Mouse (Mus musculus) inflammation-experienced regulatory T-cells (primary cell): ENCODE results near the gene Wfdc11. TPM values are rescaled to one million over a fixed set of nuclear protein-coding genes. Genes with fewer than 3 reads are reported as not detected.

ENCODE experiments used
- polyA plus RNA-seq, 2 experiments: library from polyadenylated mRNA; unstranded; fragments of 100-300 nt; shearing (Covaris generic); gene quantifications; one replicate each; pipeline ENCODE4 v1.2.1; 2017

The Wfdc11 gene
- polyA plus RNA-seq = not detected

GRCm38 (mm10) chr2:164673987-164674386, at the start of gene Wfdc11:
TSS of gene Wfdc11 (minus strand) at chr2:164674087.

GRCm38 (mm10) chr2:164715005-164715404, 41.1 kb upstream of the Wfdc11 start, which contains the start of gene Spint5:
TSS of gene Spint5 (plus strand) at chr2:164715305.

GRCm38 (mm10) chr2:164698201-164698600, 24.3 kb upstream of the Wfdc11 start, which contains the start of gene Spint4:
TSS of gene Spint4 (plus strand) at chr2:164698501.

GRCm38 (mm10) chr2:164684807-164685206, 10.9 kb upstream of the Wfdc11 start, which contains the start of gene Wfdc13:
TSS of gene Wfdc13 (plus strand) at chr2:164685107.

GRCm38 (mm10) chr2:164656483-164656882, 17.4 kb downstream of the Wfdc11 start, which contains the start of gene Wfdc9:
TSS of gene Wfdc9 (minus strand) at chr2:164656583.

GRCm38 (mm10) chr2:164655858-164656257, 18.0 kb downstream of the Wfdc11 start, which contains the start of gene Wfdc10:
TSS of gene Wfdc10 (plus strand) at chr2:164656046.

GRCm38 (mm10) chr2:164638696-164639095, 35.2 kb downstream of the Wfdc11 start, which contains the start of gene Wfdc16:
TSS of gene Wfdc16 (minus strand) at chr2:164638796.

GRCm38 (mm10) chr2:164613471-164613870, 60.4 kb downstream of the Wfdc11 start, which contains the start of the genes Wfdc6b and Wfdc8:
TSS of gene Wfdc6b (plus strand) at chr2:164613522.
TSS of gene Wfdc8 (minus strand) at chr2:164613626.

Other genes with a start within 250 kb of the Wfdc11 start
- gene Sdc4, start 230.2 kb downstream of the Wfdc11 start, polyA plus RNA-seq = 10 to 100 TPM in 1 of 2 experiments, 1 to 10 TPM in 1; 2.2 to 24.3 TPM
- gene Sys1, start 217.1 kb downstream of the Wfdc11 start, polyA plus RNA-seq = 10 to 100 TPM; 81.2 to 96.0 TPM
- gene Gm20458, start 213.1 kb downstream of the Wfdc11 start, polyA plus RNA-seq = 10 to 100 TPM; 19.7 to 21.3 TPM
- under 1 TPM; 0.41 to 0.62 TPM for gene Trp53tg5, start 200.4 kb downstream of the Wfdc11 start, polyA plus RNA-seq
- gene Dbndd2, start 188.0 kb downstream of the Wfdc11 start, polyA plus RNA-seq = 1 to 10 TPM; 6.3 to 6.8 TPM
- 10 to 100 TPM; 27.1 to 28.8 TPM for gene Pigt, start 176.6 kb downstream of the Wfdc11 start, polyA plus RNA-seq
- gene Wfdc2, start 111.7 kb downstream of the Wfdc11 start, polyA plus RNA-seq = 1 to 10 TPM in 1 of 2 experiments, not detected in 1; 3.3 TPM
- gene Spint3, start 100.6 kb downstream of the Wfdc11 start, polyA plus RNA-seq = not detected
- not detected for gene Wfdc6a, start 88.6 kb downstream of the Wfdc11 start, polyA plus RNA-seq
- not detected for gene Eppin, start 80.5 kb downstream of the Wfdc11 start, polyA plus RNA-seq
- 1 to 10 TPM in 1 of 2 experiments, not detected in 1; 3.0 TPM for gene Wfdc6b, start 60.6 kb downstream of the Wfdc11 start, polyA plus RNA-seq
- 1 to 10 TPM in 1 of 2 experiments, not detected in 1; 1.6 TPM for gene Wfdc8, start 60.5 kb downstream of the Wfdc11 start, polyA plus RNA-seq
- not detected for gene Wfdc16, start 35.3 kb downstream of the Wfdc11 start, polyA plus RNA-seq
- gene Wfdc10, start 18.0 kb downstream of the Wfdc11 start, polyA plus RNA-seq = under 1 TPM in 1 of 2 experiments, not detected in 1; 0.88 TPM
- gene Wfdc9, start 17.5 kb downstream of the Wfdc11 start, polyA plus RNA-seq = 1 to 10 TPM in 1 of 2 experiments, under 1 TPM in 1; 0.51 to 1.6 TPM
- not detected for gene Wfdc13, start 11.0 kb upstream of the Wfdc11 start, polyA plus RNA-seq
- not detected for gene Spint4, start 24.4 kb upstream of the Wfdc11 start, polyA plus RNA-seq
- not detected for gene Spint5, start 41.2 kb upstream of the Wfdc11 start, polyA plus RNA-seq
- gene Wfdc3, start 71.8 kb upstream of the Wfdc11 start, polyA plus RNA-seq = 1 to 10 TPM in 1 of 2 experiments, under 1 TPM in 1; 0.20 to 2.9 TPM
- gene Dnttip1, start 71.9 kb upstream of the Wfdc11 start, polyA plus RNA-seq = 10 to 100 TPM; 61.3 to 61.5 TPM
- 1 to 10 TPM; 1.7 to 2.9 TPM for gene Ube2c, start 95.8 kb upstream of the Wfdc11 start, polyA plus RNA-seq
- not detected for gene Tnnc2, start 105.9 kb upstream of the Wfdc11 start, polyA plus RNA-seq
- gene Snx21, start 111.7 kb upstream of the Wfdc11 start, polyA plus RNA-seq = 1 to 10 TPM; 8.2 to 9.8 TPM
- 10 to 100 TPM; 29.7 to 34.5 TPM for gene Acot8, start 130.8 kb upstream of the Wfdc11 start, polyA plus RNA-seq
- 10 to 100 TPM in 1 of 2 experiments, 1 to 10 TPM in 1; 8.2 to 11.0 TPM for gene Zswim3, start 131.0 kb upstream of the Wfdc11 start, polyA plus RNA-seq
- 10 to 100 TPM; 19.3 to 20.7 TPM for gene Zswim1, start 148.6 kb upstream of the Wfdc11 start, polyA plus RNA-seq
- gene Spata25, start 154.4 kb upstream of the Wfdc11 start, polyA plus RNA-seq = not detected
- gene Ctsa, start 158.8 kb upstream of the Wfdc11 start, polyA plus RNA-seq = 100 to 1,000 TPM; 179 to 196 TPM
- gene Neurl2, start 159.4 kb upstream of the Wfdc11 start, polyA plus RNA-seq = 1 to 10 TPM; 1.3 to 2.8 TPM
- 1 to 10 TPM in 1 of 2 experiments, under 1 TPM in 1; 0.52 to 9.3 TPM for gene Pltp, start 183.6 kb upstream of the Wfdc11 start, polyA plus RNA-seq
- 100 to 1,000 TPM; 109 to 125 TPM for gene Pcif1, start 205.2 kb upstream of the Wfdc11 start, polyA plus RNA-seq
- 10 to 100 TPM; 35.0 to 36.2 TPM for gene Zfp335, start 237.7 kb upstream of the Wfdc11 start, polyA plus RNA-seq